Mouse (Mus musculus) G1E-ER4 (cell line): ENCODE data around the gene Dpyd. TPM values are rescaled to one million over a fixed set of nuclear protein-coding genes. Genes with fewer than 3 reads are reported as not detected.

Source experiments
- GATA1 ChIP-seq: IDR thresholded peaks from one replicate; pipeline ENCODE4 v1.8.0; 2012; ENCODE audit warnings: low read length, inconsistent platforms
- polyA plus RNA-seq: library from polyadenylated mRNA; stranded (reverse); fragments of >175 nt; gene quantifications from 2 replicates; pipeline ENCODE4 v1.2.3, GENCODE M21; 2012

Dpyd gene
- not detected in 2 replicates for polyA plus RNA-seq

- no peak for TF ChIP-seq GATA1
Observed at GRCm38 (mm10) chr3:118561554-118562310, at the start of gene Dpyd. Gene Dpyd (plus strand): TSS chr3:118562129.

DNA sequence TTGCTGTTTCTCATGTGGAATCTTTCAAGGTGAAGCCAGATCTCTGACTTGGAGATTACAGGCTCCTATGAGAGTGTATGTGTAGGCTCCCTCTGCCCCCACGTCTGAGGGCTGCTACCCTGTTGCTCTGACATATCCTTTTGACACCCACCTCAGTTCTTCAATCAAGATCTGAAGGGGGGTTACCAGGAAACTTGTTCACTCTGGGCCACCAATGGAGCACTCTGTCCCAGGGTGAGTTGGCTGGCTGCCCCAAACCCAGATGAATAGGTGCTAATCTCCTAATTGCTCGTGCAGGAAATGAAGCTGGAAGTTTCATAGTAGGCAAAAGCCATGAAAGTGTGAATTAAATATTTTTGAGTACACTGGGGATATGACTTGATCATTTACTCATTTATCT is 24.3 kb upstream of the Dpyd start:
- no peak for TF ChIP-seq GATA1

DNA sequence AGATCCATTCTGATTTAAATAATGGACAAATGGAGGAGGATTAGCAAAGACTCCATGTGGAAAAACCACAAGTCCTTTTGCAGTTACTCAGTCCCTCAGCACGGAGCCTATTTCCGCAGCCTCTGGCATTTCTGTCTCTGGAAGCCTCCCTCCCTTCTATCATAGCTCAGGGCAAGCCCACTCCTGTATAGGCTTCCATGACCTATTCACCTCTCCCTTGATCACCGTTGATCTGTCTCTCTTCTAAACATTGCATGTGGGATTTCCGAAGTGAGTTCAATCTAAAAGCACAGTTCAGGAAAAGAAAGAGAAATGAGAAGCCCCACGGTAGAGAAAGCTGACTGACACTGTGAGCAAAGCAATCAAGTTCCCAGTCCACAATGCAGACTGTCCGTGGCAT is 20.2 kb upstream of the Dpyd start:
- no peak for TF ChIP-seq GATA1

DNA sequence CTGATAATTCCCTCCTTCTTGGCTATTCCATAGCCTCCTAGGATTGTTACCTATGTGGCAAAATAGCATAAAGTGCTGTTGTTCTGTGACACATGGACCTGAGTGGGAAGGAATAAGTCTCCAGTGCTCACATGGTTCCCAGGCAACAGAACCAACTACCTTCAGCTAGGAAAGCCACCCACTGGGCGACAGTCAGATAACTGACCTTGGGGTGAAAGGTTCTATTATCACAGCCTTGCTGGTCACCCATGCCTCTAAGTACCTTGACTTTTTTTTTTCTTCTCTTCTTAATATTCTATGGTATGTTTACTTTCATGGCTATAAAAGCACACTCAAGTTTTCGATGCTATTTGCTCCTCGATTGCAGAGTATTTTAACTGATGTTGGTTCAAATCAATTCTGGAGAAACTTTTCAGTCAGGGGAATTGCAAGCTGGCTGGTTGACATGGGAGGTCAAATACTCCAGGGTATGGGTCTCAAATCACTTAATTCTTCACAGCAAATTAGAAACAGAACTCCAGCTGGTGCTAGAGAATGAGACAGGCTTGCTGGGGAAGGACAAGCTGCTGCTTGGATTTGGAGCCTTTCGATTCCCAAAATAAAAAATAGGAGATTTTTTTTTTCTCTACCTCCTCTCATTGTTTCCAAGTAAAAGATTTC is 14.2 kb upstream of the Dpyd start:
- no peak for TF ChIP-seq GATA1

GRCm38 (mm10) chr3:118557605-118558004 is 4.3 kb upstream of the Dpyd start:
- no peak for TF ChIP-seq GATA1

GRCm38 (mm10) chr3:118559936-118560335 is 2.0 kb upstream of the Dpyd start:
- TF ChIP-seq GATA1, result no peak

GRCm38 (mm10) chr3:118562311-118562671 is 362 bp downstream of the Dpyd start:
- TF ChIP-seq GATA1, result no peak

- no peak for TF ChIP-seq GATA1
Observed at GRCm38 (mm10) chr3:118566779-118567178, 4.8 kb downstream of the Dpyd start.

DNA sequence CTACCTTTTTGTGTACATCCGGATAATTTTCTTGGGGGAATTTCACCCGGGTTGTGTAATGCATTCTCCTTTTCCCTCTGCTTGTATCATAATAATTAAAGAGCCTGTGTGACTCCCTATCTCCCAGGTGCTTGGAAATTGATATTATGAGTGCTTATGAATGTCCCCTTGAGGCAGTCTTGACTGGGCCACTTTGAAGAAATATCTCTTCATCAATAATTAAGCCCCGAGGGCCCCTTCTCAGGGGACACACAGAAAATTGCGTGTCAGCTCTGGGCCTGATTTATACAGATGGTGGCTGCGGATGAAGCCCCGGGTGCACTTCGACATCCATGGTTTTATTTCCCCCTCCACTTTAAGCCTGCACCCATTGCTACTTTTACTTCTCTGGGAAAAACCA is 8.3 kb downstream of the Dpyd start:
- no peak for TF ChIP-seq GATA1

GRCm38 (mm10) chr3:118590559-118590958 is 28.6 kb downstream of the Dpyd start:
- TF ChIP-seq GATA1, result no peak

- no peak for TF ChIP-seq GATA1
Observed at GRCm38 (mm10) chr3:118594864-118595263, 32.9 kb downstream of the Dpyd start.

- no peak for TF ChIP-seq GATA1
Observed at GRCm38 (mm10) chr3:118595693-118596092, 33.8 kb downstream of the Dpyd start.

- no peak for TF ChIP-seq GATA1
Observed at GRCm38 (mm10) chr3:118601689-118602640, 40.0 kb downstream of the Dpyd start.

- no peak for TF ChIP-seq GATA1
Observed at GRCm38 (mm10) chr3:118608708-118609107, 46.8 kb downstream of the Dpyd start.

DNA sequence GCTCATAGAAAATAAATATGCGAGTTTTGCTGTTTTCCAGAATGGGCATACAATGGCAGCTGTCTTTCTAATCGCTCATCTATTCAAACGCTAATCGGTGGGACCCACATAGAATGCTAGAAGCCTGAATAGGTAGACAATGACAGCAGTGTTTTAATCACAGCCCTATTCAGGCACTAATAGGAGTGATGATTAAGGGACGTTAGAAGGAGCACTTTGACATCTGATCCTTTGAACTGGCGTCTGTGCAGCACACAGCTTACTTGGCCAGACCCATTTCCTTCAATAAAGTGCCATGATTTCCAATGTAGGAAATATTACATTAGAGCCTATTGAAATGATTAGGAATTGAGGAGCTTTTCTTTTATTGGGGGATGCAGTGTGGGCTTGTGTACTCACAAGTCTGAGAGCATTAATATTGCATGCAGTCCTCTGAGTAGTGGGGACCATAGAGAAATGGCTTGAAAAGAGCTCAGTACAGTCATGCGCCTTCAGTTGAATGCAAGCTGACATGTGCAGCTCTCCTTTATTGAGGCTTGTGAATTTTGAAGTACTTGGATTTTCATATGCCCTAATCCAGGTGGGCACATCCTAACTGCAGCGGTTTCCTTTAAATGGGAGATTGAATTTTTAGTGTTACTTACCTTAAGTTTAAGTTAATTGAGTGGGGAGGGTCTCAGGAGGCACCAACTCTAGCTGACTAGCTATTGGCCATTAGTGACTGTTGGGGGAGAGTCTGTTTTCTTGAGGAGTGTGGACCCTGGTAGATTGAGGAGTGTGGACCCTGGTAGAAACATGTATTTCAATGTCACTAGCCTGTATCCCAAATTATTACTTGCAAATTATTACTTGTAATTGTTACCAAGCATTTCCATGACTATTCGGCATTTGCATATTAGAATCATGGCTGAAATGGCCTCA is 64.8 kb downstream of the Dpyd start:
- TF ChIP-seq GATA1, result no peak
